20 mouse cellular contexts compared by ENCODE assay signal in genomic region chr13:110238970-110239369, GRCm38 (mm10). TPM values are rescaled to one million over a fixed set of nuclear protein-coding genes. Genes with fewer than 3 reads are reported as not detected.
DNase-seq lines count a peak whose midpoint lies in the region; ATAC-seq and TF ChIP-seq lines count a peak whose summit lies in the region.
"Had no signal": no experiment of that assay in that cellular context is flagged by ENCODE, and none has a peak within 500 bp of the region (broad histone marks: within the 10 kb centered on the region; RNA-seq: fewer than 3 reads in every experiment).

No protein-coding gene starts in this region.

- intact Hi-C loops in left cerebral cortex, adult 2 months (cut with DNase I): no loop called here

- TF ChIP-seq CTCF in brain, embryonic 14.5 days (IDR thresholded peaks at IDR 0.05; ENCODE audit: borderline replicate concordance, extremely low read depth, insufficient read depth, insufficient read length): no peak
- no peak for TF ChIP-seq CTCF in left cerebral cortex, adult 2 months (IDR thresholded peaks at IDR 0.05)

- H3K4me3 ChIP-seq in neural tube, embryonic 13.5 days: no peak overlapping the region
- H3K4me3 ChIP-seq in left cerebral cortex, adult 2 months: no peak overlapping the region
- H3K4me3 ChIP-seq: heart, embryonic 10.5 days; kidney, embryonic 15.5 days had no signal

- peak; percentile 85 for ATAC-seq in neural tube, embryonic 13.5 days (ENCODE audit: low read depth)
- ATAC-seq: CD4-positive, CD25-positive, alpha-beta regulatory T cell, adult 4 months had no signal

- H3K4me2 ChIP-seq in neural tube, embryonic 13.5 days: no peak overlapping the region
- H3K4me2 ChIP-seq: kidney, embryonic 15.5 days had no signal

- H3K9ac ChIP-seq in neural tube, embryonic 13.5 days: no peak overlapping the region
- H3K9ac ChIP-seq: kidney, embryonic 15.5 days had no signal

- WGBS in neural tube, embryonic 13.5 days: 24% methylated on average over 3 of the region's 3 CpGs

- peaks cover 30% of the 10 kb centered on the region for H3K4me1 ChIP-seq in neural tube, embryonic 13.5 days (replicated peaks)

- H3K27me3 ChIP-seq in neural tube, embryonic 13.5 days: no peaks in the 10 kb centered on the region
- H3K27me3 ChIP-seq: kidney, embryonic 15.5 days had no signal

- H3K27ac ChIP-seq in neural tube, embryonic 13.5 days (replicated peaks): peak overlapping the region; percentile 64; the same call in 1 of the 2 replicates
- no peak overlapping the region for H3K27ac ChIP-seq in left cerebral cortex, adult 2 months
- H3K27ac ChIP-seq: heart, embryonic 10.5 days; kidney, embryonic 15.5 days; stomach, postnatal 0 days had no signal

- H3K9me3 ChIP-seq in neural tube, embryonic 13.5 days: no peaks in the 10 kb centered on the region
- H3K9me3 ChIP-seq: G1E; heart, embryonic 10.5 days; kidney, embryonic 15.5 days had no signal

- no peak for TF ChIP-seq POLR2A in brain, embryonic 14.5 days (IDR thresholded peaks at IDR 0.05; ENCODE audit: borderline replicate concordance, extremely low read depth, insufficient read depth, insufficient read length, poor library complexity, severe bottlenecking)

- H3K36me3 ChIP-seq in neural tube, embryonic 13.5 days: peaks cover 10% of the 10 kb centered on the region
- H3K36me3 ChIP-seq: G1E; heart, embryonic 10.5 days; kidney, embryonic 15.5 days had no signal

- peak; percentile 76 for DNase-seq in brain, embryonic 14.5 days (ENCODE audit: low read depth)
- peak; percentile 44 for DNase-seq in embryo, embryonic 11 days
- DNase-seq in mesoderm, embryonic 11.5 days (ENCODE audit: low read depth, low spot score): peak; percentile 38
- no peak for DNase-seq in left cerebral cortex, adult 2 months (ENCODE audit: extremely low spot score in 1 of 2, low spot score in 2 of 2)
- no peak for DNase-seq in heart, adult 9 months (ENCODE audit: low spot score in 2 of 2)
- no peak for DNase-seq in heart, adult 11 months
- DNase-seq: gastrocnemius, postnatal 10 days; heart, postnatal 10 days; left cerebral cortex, postnatal 4 days; lung, adult 2 months; lung, postnatal 36 days; right cerebral cortex, postnatal 14 days; thymus, postnatal 14 days had no signal

RNA-seq across cellular contexts. Expression of gene Rab3c, which starts 41.8 kb away (rescaled TPM):
- polyA plus RNA-seq in brain, embryonic 14.5 days (2012; rRNA removed): 43.4 and 89.6 TPM in 2 replicates
- 174 and 176 TPM in 2 replicates for polyA plus RNA-seq in neural tube, embryonic 13.5 days (2015; fragmentation: Nextera tagmentation; extraction: Ambion mirVana)
- total RNA-seq in left cerebral cortex, adult 2 months (2021): 100 to 1,000 TPM; 179 to 180 TPM
- polyA plus RNA-seq: G1E; liver, adult 2 months had no signal

Comparison
In these comparisons a context has a peak if more than half of its experiments do, and no peak if none do; other contexts are left out.
1. DNase-seq: peak in brain, embryonic 14.5 days (single experiment), embryo, embryonic 11 days (single experiment) and mesoderm, embryonic 11.5 days (single experiment); none in left cerebral cortex, adult 2 months (0 of 2), heart, adult 9 months (0 of 2) and heart, adult 11 months (single experiment).